Mouse (Mus musculus): ENCODE results near the gene Slc22a16.
"Not testable (repeated sequence)": the region's sequence is repeated elsewhere in the genome, so short reads cannot be mapped to it uniquely, and the experiment has no call there.

Slc22a16 gene

DNA sequence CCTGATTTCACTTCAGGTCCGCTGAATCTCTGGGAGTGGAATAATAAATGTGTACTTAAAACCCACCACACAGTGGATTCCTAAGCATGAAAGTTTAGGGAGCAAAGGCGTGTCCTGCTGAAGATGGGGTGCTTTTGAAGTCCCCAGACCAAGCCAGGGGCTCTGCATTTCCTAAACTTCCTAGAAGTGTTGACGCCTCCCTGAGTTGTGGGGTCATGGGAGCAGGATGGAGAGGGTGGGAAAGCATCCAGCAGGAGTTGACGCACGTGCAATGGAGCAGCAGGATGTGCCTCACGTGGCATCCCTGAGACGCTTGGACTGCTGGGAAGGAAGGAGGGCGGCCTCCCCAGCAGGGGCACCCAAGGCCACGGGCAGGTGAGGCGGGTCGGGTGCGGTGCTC lies at the start of gene Slc22a16:
TSS of gene Slc22a16 (plus strand) at position 301 of the 400 bp plus-strand sequence.
- in situ Hi-C loops (cut with MboI, MseI) = no loop called here

DNA sequence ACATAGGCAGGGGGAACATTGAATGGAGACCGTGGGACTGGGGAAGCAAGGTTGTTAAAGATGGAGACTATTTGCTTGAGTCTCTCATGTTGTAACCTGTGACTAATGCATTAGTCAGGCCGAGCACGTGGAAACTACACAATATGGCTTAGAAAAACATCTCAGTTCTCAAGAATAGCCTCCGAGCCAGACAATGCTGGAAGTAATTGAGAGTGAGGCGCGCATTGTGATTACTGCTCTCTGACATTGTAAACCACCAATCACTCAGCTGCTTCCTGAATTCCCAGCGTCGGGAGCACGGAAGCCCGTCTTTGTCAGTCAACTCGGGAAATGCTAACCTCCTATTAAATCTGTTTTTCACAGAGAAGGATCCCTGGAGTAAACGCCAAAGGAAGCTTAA lies 48.6 kb upstream of the Slc22a16 start:
- in situ Hi-C loops (cut with MboI, MseI) = no loop called here

GRCm38 (mm10) chr10:40523312-40523975 lies 46.7 kb upstream of the Slc22a16 start:
- in situ Hi-C loops (cut with MboI, MseI) = no loop called here

DNA sequence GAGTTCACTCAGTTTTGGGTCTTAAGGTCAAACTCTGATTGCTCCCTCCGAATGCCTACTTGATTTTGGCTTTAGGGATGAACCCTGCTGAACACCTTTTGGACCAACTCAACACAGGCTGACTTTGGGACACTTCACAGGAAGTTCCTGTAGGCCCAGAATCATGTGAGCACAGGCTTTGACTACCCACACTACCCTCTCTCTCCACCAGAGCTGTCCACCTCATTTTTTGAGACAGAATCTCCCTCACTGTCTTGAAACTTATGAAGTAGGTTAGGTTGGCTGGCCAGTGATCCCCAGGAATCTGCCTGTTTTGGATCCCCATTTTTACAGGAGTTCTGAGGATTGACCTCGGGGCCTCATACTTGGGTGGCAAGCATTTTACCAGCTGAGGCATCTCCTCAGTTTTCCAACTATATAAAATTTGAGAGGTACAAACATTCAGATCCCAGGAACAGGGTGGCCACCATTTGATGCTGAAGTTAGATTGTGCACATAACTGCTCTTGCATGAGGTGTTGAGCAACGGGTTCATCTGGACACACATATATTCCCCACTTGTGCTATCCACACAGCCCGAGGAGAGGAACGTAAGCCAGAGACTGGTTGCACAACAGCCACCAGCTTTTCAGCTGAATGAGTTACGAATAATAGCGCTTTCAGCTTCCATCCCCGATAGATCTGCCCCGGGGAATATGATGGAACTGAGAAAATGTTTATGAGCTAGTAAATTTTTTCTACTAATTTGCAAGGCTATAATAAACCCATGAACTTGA lies 45.9 kb upstream of the Slc22a16 start:
- in situ Hi-C loops (cut with MboI, MseI) = no loop called here

- in situ Hi-C loops (cut with MboI, MseI) = loop anchor here (5.0 kb wide), 2 partner anchors 173 to 258 kb away; no protein-coding TSS in a partner anchor
These were observed 45.1 kb upstream of the Slc22a16 start for GRCm38 (mm10) chr10:40524991-40525390.

DNA sequence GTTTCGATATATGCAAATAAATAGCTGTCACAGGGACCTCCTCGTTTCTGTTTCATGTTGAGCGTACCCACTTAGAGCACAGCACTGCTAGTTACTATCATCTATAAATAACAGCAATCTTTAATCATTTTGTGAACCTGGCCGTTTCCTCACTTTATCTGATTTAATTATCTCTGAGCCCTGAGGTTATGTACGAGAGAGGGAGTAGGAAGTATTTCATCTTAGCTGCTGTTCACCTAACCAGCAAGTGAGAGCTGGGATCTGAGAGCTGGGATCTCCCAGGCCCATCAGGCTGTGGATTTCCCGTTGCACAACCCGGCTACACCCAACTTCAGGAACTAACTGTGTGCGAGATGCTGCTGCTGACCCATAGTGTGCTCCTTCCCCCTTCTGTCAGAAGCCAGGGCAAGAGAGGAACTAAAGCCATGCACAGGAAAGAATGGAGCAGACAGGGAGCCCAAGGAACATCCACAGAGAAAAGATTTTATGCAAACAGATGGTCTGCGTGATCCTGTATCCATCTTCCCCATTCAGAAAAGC lies 44.5 kb upstream of the Slc22a16 start:
- in situ Hi-C loops (cut with MboI, MseI) = loop anchor here (5.0 kb wide), 2 partner anchors 173 to 258 kb away; no protein-coding TSS in a partner anchor

GRCm38 (mm10) chr10:40526301-40526761 lies 43.8 kb upstream of the Slc22a16 start:
- in situ Hi-C loops (cut with MboI, MseI) = loop anchor here (5.0 kb wide), 2 partner anchors 174 to 259 kb away; no protein-coding TSS in a partner anchor

- in situ Hi-C loops (cut with MboI, MseI) = loop anchor here (5.0 kb wide), 2 partner anchors 175 to 260 kb away; no protein-coding TSS in a partner anchor
These were observed 43.1 kb upstream of the Slc22a16 start for GRCm38 (mm10) chr10:40526986-40527385.

DNA sequence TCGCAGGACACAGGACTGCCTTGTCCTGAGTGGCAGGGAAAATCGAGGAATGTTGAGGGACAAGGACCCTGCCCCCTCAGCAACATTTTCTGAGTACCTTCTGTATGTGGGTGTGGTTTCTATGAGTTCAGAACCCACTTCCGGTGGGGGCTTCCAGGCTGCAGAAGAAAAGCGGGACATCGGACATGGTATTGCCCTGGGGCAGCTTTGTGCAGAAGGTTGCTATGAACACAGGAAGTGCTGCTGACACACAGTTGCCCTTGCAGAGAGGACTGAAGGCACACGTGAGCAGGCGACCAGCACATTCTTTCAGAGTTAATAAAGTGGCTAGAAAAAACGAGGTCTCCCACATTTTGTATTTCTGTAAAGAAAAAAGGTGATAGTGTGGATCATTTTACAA lies 42.6 kb upstream of the Slc22a16 start:
- in situ Hi-C loops (cut with MboI, MseI) = loop anchor here (5.0 kb wide), 2 partner anchors 175 to 260 kb away; no protein-coding TSS in a partner anchor

- in situ Hi-C loops (cut with MboI, MseI) = loop anchor here (5.0 kb wide), 2 partner anchors 176 to 261 kb away; no protein-coding TSS in a partner anchor
These were observed 41.5 kb upstream of the Slc22a16 start for GRCm38 (mm10) chr10:40528668-40529067.

DNA sequence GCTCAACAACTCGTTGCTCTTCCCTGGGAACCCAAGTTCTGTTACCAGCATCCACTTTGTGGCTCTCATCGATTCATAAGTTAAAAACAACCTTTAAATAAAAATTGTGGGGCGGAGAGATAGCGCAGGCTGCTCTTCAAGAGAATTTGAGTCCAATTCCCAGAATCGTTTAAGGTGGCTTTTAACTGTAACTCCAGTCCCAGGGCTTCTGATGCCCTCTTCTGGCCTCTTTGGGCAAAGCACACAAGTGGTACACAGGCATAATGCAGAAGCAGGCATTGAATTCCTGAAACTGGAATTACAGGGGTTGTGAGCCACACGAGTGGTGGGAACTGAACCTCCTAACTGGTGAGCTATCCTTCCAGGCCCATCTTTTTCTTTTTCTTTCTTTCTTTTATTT lies 40.5 kb upstream of the Slc22a16 start:
- in situ Hi-C loops (cut with MboI, MseI) = loop anchor here (5.0 kb wide), 2 partner anchors 177 to 262 kb away; no protein-coding TSS in a partner anchor

GRCm38 (mm10) chr10:40530661-40531060 lies 39.5 kb upstream of the Slc22a16 start:
- in situ Hi-C loops (cut with MboI, MseI) = no loop called here

DNA sequence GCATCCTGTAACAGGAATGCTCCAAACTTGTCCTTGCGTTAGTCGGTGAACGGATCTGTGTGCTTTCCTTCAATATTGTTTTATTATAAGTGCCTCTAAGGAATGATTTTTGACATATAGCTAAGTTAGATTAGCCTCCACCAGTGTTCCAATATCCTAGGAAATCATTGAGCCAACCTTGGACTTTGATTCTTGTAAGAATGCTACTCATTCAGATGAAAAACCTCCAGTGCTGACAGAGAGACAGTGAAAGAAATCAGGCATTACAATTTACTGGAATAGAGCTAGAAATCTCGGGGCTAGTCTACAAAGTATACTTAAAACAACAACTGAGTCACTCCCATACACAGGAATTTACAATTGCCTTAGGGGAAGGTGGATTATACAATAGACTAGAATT lies 37.5 kb upstream of the Slc22a16 start:
- in situ Hi-C loops (cut with MboI, MseI) = not testable (repeated sequence)

- in situ Hi-C loops (cut with MboI, MseI) = no loop called here
These were observed 28.8 kb upstream of the Slc22a16 start for GRCm38 (mm10) chr10:40541351-40541750.

DNA sequence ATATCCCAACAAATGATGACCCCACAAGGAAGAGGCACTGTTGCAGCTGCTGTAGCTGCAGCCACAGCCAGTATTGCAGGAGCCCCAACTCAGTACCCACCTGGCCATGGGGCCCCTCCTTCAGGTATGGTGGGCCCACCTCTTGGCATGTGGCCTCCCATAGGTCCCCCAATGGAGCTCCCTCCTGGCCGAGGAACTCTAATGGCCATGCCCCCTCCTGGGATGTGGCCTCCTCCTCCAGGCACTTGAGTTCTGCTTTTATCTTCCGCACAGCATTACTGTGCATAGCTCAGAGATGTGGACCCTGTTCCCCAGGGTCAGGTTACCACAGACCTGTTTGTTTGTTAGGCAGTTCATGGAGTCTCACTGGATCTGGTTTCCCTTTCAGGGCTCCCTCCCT lies 20.8 kb upstream of the Slc22a16 start:
- in situ Hi-C loops (cut with MboI, MseI) = no loop called here

- in situ Hi-C loops (cut with MboI, MseI) = no loop called here
These were observed 18.3 kb upstream of the Slc22a16 start for GRCm38 (mm10) chr10:40551801-40552200.

DNA sequence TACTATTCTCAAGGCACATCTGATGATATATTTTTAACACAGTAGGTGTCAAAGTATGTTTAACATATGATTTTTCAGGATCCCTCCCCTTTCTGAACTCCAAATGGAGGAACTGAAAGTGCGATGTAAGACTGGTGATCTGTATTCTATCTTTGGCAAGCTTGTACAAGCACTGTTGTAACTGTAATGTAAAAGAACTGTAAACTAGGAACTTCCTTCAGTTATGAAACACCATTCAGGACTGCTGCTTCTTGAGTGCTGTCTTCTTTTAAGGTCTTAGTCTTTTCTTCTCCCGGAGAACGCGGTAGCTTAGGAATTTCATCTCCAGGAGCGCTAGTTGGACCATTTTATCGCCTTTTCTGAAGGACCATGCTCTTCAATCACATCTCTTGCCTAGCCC lies 4.4 kb upstream of the Slc22a16 start:
- in situ Hi-C loops (cut with MboI, MseI) = not testable (repeated sequence)

DNA sequence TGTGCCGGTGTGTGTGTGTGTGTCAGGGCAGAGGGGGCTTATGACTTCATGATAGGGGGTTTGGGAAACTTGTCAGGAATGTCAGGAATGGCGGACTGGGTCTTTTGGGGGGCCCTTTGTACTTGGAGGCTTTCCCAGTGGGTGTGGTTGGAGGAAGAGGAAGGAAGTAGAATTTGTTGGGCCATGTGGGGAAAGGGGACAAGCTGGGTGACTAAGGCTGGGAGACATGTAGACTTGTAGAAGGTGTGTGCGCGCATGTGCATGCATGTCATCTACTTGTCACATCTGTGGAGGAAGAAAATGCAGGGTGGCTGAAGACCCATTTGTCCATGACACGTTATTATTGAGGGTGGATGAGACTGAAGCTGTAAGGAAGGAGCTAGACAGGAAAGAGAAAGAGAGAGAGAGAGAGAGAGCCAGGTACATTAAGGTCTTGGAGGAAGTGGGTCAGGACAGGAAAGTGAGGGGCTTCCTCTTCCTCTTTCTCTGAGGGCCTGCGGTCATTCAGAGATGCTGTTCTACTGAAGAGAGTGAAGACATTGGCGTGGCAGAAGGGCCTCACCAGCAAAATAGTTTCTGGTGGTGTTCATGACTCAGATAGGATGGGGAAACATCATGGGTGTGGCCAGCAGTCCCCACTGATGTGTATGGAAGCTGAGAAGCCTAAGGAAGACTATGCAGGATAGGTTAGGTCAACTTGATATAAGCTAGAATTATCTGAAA lies 5.9 kb downstream of the Slc22a16 start:
- in situ Hi-C loops (cut with MboI, MseI) = no loop called here

DNA sequence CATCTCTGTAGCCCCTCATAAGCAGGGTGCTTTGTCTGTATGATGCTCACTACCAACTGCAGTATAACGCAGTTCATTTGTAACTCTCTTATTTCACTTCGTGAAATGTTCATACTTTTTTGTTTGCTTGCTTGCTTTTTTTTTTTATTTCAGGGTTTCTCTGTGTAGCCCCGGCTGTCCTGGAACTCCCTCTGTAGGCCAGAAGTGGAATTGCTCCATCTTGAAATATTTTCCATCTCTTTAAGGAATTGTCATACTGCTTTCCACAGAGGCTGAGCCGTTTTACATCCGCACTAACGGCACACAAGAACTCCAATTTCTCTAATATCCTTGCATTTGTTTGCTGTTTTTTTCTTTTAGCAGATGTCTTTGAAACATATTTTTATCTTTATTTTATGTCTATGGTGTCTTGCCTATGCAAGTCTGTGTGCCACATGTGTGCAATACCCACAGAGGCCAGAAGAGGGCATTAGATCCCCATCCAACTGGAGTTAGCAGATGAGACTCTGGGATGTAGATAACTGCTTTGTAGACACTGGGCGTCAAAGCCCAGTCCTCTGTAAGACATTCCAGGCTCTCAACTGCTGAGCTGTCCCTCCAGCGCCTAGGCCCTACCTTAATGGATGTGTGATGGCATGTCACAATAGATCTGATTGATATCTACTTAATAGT lies 13.6 kb downstream of the Slc22a16 start:
- in situ Hi-C loops (cut with MboI, MseI) = no loop called here

DNA sequence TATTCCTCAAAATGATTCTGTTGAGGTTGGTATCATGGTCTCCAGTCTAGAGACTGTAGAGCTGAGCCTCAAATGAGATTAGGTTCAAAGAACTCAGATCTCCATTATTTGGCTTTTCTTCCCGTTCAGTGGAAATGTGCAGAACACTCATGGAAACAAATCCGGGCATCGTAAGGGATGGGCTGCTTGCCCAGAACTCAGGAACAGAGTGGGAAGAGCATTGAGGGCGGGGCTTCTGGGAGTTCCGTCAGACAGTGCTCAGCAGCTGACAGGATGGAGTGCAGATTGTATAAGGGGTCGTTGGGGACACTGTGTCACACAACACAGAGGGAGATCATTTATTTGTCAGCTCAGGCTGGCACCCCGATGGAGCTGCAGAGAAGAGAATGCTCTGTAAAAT lies 22.1 kb downstream of the Slc22a16 start:
- in situ Hi-C loops (cut with MboI, MseI) = no loop called here

DNA sequence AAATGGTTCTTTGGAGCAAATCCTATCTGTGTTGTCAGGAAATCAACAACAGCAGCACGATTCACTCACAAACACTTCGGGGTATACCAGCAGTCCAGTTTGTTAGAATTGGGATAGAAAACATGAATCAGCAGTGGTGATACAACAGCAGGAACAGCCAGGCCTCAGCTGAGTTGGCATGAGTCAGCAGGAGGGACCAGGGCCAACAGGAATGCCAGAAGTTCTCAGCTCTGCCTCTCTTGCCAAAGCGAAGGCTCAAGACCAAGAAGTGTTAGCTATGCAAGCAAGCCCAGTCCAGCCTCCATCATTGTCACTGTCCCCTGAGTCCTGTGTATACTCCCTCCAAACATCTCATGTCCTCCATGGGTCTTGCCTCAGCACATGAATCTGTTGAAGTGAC lies 27.0 kb downstream of the Slc22a16 start:
- in situ Hi-C loops (cut with MboI, MseI) = no loop called here
